Comparison of ENCODE assay signal across 13 mouse cellular contexts in the genomic region with DNA sequence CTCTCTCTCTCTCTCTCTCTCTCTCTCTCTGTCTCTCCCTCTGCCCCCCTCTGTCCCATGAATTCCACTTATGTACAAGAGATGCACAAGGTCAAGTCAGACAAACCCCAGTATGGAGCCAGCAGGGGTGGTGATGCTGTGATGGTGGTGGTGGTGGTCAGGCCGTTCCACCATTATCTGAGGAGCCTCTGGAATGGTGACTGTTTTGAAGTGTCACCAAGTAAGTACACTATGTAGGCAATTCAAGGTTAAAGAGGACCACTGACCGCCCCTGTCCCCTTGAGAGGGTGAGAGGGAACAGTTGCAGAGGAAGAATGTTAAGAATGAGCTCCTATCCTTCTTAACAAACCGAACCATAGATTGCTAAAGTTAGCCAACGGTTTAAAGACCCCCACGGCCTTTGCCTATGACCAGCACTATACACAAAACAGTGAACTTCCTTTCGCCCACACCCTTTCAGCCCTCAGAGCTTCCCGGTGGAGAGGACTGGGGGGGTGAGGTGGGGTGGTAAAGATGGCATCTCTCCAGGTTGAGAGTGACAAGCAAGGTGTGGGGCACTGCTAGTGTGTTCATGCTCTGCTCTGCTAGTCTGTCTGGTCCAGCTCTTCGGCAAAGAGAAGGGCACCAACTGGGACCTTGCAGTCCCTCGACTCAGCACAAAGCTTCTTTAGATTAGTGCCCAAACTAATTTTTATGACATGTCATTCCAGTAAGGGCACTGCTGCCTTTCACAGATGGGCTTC.
DNase-seq lines count a peak whose midpoint lies in the region; ATAC-seq lines count a peak whose summit lies in the region.
"Had no signal": no experiment of that assay in that cellular context is flagged by ENCODE, and none has a peak within 500 bp of the region (broad histone marks: within the 10 kb centered on the region; RNA-seq: fewer than 3 reads in every experiment).

No protein-coding gene starts in this region.

- H3K9me3 ChIP-seq in forebrain, embryonic 15.5 days, result no peaks in the 10 kb centered on the region
- H3K9me3 ChIP-seq in forebrain, embryonic 13.5 days (replicated peaks), result no peaks in the 10 kb centered on the region
- no peaks in the 10 kb centered on the region for H3K9me3 ChIP-seq in hindbrain, embryonic 15.5 days
- H3K9me3 ChIP-seq in hindbrain, embryonic 11.5 days (ENCODE audit: control insufficient read depth, low read length), result no peaks in the 10 kb centered on the region
- no peaks in the 10 kb centered on the region for H3K9me3 ChIP-seq in limb, embryonic 13.5 days

- H3K27me3 ChIP-seq in forebrain, embryonic 15.5 days, result no peaks in the 10 kb centered on the region
- no peaks in the 10 kb centered on the region for H3K27me3 ChIP-seq in forebrain, embryonic 13.5 days
- H3K27me3 ChIP-seq in hindbrain, embryonic 15.5 days, result no peaks in the 10 kb centered on the region
- H3K27me3 ChIP-seq in hindbrain, embryonic 11.5 days (ENCODE audit: control insufficient read depth, insufficient read depth, low read length), result no peaks in the 10 kb centered on the region
- no peaks in the 10 kb centered on the region for H3K27me3 ChIP-seq in limb, embryonic 13.5 days

- 0 out of 2 replicates have a peak overlapping the region, but pooled peaks have one; percentile 12 for H3K27ac ChIP-seq in forebrain, embryonic 15.5 days (replicated peaks)
- no peak overlapping the region for H3K27ac ChIP-seq in forebrain, embryonic 13.5 days
- H3K27ac ChIP-seq in hindbrain, embryonic 15.5 days (replicated peaks), result peak overlapping the region; percentile 73; the same call in 1 of the 2 replicates
- no peak overlapping the region for H3K27ac ChIP-seq in hindbrain, embryonic 11.5 days (ENCODE audit: low read depth, low read length)
- H3K27ac ChIP-seq in brown adipose tissue, adult 24 weeks (replicated peaks; ENCODE audit: low read depth, low read length), result peak overlapping the region; percentile 72
- peak overlapping the region; percentile 61 for H3K27ac ChIP-seq in limb, embryonic 13.5 days

- 79% methylated on average over 9 of the region's 9 CpGs for WGBS in forebrain, embryonic 15.5 days
- 85% methylated on average over 9 of the region's 9 CpGs for WGBS in forebrain, embryonic 13.5 days
- WGBS in hindbrain, embryonic 15.5 days, result 75% methylated on average over 9 of the region's 9 CpGs
- WGBS in hindbrain, embryonic 11.5 days, result 82% methylated on average over 9 of the region's 9 CpGs
- WGBS in limb, embryonic 13.5 days, result 76% methylated on average over 9 of the region's 9 CpGs

- no peak overlapping the region for H3K4me2 ChIP-seq in forebrain, embryonic 15.5 days (replicated peaks)
- no peak overlapping the region for H3K4me2 ChIP-seq in forebrain, embryonic 13.5 days
- H3K4me2 ChIP-seq in hindbrain, embryonic 15.5 days, result no peak overlapping the region
- H3K4me2 ChIP-seq in hindbrain, embryonic 11.5 days (replicated peaks; ENCODE audit: low read depth, low read length), result no peak overlapping the region
- H3K4me2 ChIP-seq in limb, embryonic 13.5 days (replicated peaks), result no peak overlapping the region

- peak; percentile 49; the same call in 1 of the 2 replicates for ATAC-seq in forebrain, embryonic 15.5 days (replicated peaks)
- no peak for ATAC-seq in forebrain, embryonic 13.5 days
- ATAC-seq in hindbrain, embryonic 15.5 days (ENCODE audit: low FRiP score, low read depth), result peak; percentile 73
- ATAC-seq in hindbrain, embryonic 11.5 days (ENCODE audit: low FRiP score), result no peak
- peak; percentile 54; the same call in 1 of the 2 replicates for ATAC-seq in limb, embryonic 13.5 days (ENCODE audit: low FRiP score, low read depth)

- peaks cover 6% of the 10 kb centered on the region for H3K4me1 ChIP-seq in forebrain, embryonic 15.5 days
- no peaks in the 10 kb centered on the region for H3K4me1 ChIP-seq in forebrain, embryonic 13.5 days
- H3K4me1 ChIP-seq in hindbrain, embryonic 15.5 days (replicated peaks), result peaks cover 12% of the 10 kb centered on the region
- no peaks in the 10 kb centered on the region for H3K4me1 ChIP-seq in hindbrain, embryonic 11.5 days (replicated peaks; ENCODE audit: control insufficient read depth, insufficient read depth, low read length)
- H3K4me1 ChIP-seq in brown adipose tissue, adult 24 weeks (ENCODE audit: control insufficient read depth, insufficient read depth, insufficient read length, low read length), result peaks cover 16% of the 10 kb centered on the region
- peaks cover 10% of the 10 kb centered on the region for H3K4me1 ChIP-seq in limb, embryonic 13.5 days

- no peaks in the 10 kb centered on the region for H3K36me3 ChIP-seq in forebrain, embryonic 15.5 days
- no peaks in the 10 kb centered on the region for H3K36me3 ChIP-seq in forebrain, embryonic 13.5 days (ENCODE audit: poor library complexity, severe bottlenecking)
- no peaks in the 10 kb centered on the region for H3K36me3 ChIP-seq in hindbrain, embryonic 15.5 days
- no peaks in the 10 kb centered on the region for H3K36me3 ChIP-seq in hindbrain, embryonic 11.5 days (ENCODE audit: control insufficient read depth, insufficient read depth, low read length)
- no peaks in the 10 kb centered on the region for H3K36me3 ChIP-seq in limb, embryonic 13.5 days

- DNase-seq in hindbrain, embryonic 11.5 days (ENCODE audit: low spot score), result no peak
- DNase-seq in urinary bladder, postnatal 36 days (ENCODE audit: low spot score in 2 of 2), result no peak
- no peak for DNase-seq in cerebellum, postnatal 25 days
- DNase-seq: adrenal gland, postnatal 36 days; cerebellum, adult 11 months; lung, postnatal 14 days; thymus, adult 2 months had no signal

- no peak overlapping the region for H3K4me3 ChIP-seq in forebrain, embryonic 15.5 days
- H3K4me3 ChIP-seq in forebrain, embryonic 13.5 days, result no peak overlapping the region
- H3K4me3 ChIP-seq in hindbrain, embryonic 15.5 days, result no peak overlapping the region
- no peak overlapping the region for H3K4me3 ChIP-seq in hindbrain, embryonic 11.5 days (ENCODE audit: low read depth, low read length)
- H3K4me3 ChIP-seq in brown adipose tissue, adult 24 weeks (ENCODE audit: insufficient read depth, low read depth, low read length), result no peak overlapping the region
- no peak overlapping the region for H3K4me3 ChIP-seq in limb, embryonic 13.5 days
- H3K4me3 ChIP-seq: myocyte had no signal

- no peak overlapping the region for H3K9ac ChIP-seq in forebrain, embryonic 15.5 days (replicated peaks)
- H3K9ac ChIP-seq in forebrain, embryonic 13.5 days, result no peak overlapping the region
- H3K9ac ChIP-seq in hindbrain, embryonic 15.5 days, result no peak overlapping the region
- H3K9ac ChIP-seq in hindbrain, embryonic 11.5 days (ENCODE audit: low read depth, low read length), result no peak overlapping the region
- no peak overlapping the region for H3K9ac ChIP-seq in limb, embryonic 13.5 days

Comparison
In these comparisons a context has a peak if more than half of its experiments do, and no peak if none do; other contexts are left out.
1. ATAC-seq: peak in forebrain, embryonic 15.5 days (single experiment), hindbrain, embryonic 15.5 days (single experiment) and limb, embryonic 13.5 days (single experiment); none in forebrain, embryonic 13.5 days (single experiment) and hindbrain, embryonic 11.5 days (single experiment).
2. H3K27ac ChIP-seq: peak in forebrain, embryonic 15.5 days (single experiment), hindbrain, embryonic 15.5 days (single experiment), brown adipose tissue, adult 24 weeks (single experiment) and limb, embryonic 13.5 days (single experiment); none in forebrain, embryonic 13.5 days (single experiment) and hindbrain, embryonic 11.5 days (single experiment).